Mouse (Mus musculus) c-Kit-negative CD71-positive TER-119-positive erythroid progenitor cells, embryonic 14.5 days (primary cell): ENCODE measurements around the gene Grm6.

Experiments
- DNase-seq: peaks from one replicate; pipeline ENCODE4 v3.0.0-alpha.2; 2013; ENCODE audit warnings: low read depth, low spot score

Grm6 gene

GRCm38 (mm10) chr11:50914461-50914860, 64.0 kb downstream of the Grm6 start:
- no peak for DNase-seq
